Mouse (Mus musculus) MEL (cell line): ENCODE results near the gene Actr10. TPM values are rescaled to one million over a fixed set of nuclear protein-coding genes. Genes with fewer than 3 reads are reported as not detected.

ENCODE experiments used
- DNase-seq: peaks from one replicate; pipeline ENCODE4 v3.0.0; 2011; ENCODE audit warnings: low read depth, low spot score
- H3K27ac ChIP-seq: 2 replicates; pipeline ENCODE4 v1.5.1; 2012; ENCODE audit warnings: low read depth, mild to moderate bottlenecking, control low read depth, low read length, moderate library complexity; ENCODE audit not compliant: control insufficient read depth
- H3K27me3 ChIP-seq, 2 experiments: fragments of 150-350 bp in 1 of 2; sonication (generic) in 1 of 2; 2 replicates each; pipeline ENCODE4 v1.6.1; 2012; ENCODE audit warnings: low read length in 2 of 2, mild to moderate bottlenecking in 2 of 2, improper control_type of control experiment in 1 of 2, moderate library complexity in 1 of 2; ENCODE audit not compliant: insufficient read depth in 2 of 2, control insufficient read depth in 1 of 2
- H3K36me3 ChIP-seq, 2 experiments: 2 replicates each; pipeline ENCODE4 v1.6.1; 2012 to 2014; ENCODE audit warnings: low read length in 2 of 2, improper control_type of control experiment in 1 of 2, inconsistent platforms in 1 of 2, mild to moderate bottlenecking in 1 of 2; ENCODE audit not compliant: insufficient read depth in 2 of 2, control insufficient read depth in 1 of 2
- H3K4me1 ChIP-seq, 2 experiments: fragments of 150-350 bp in 1 of 2; sonication (generic) in 1 of 2; 2 replicates each; pipeline ENCODE4 v1.6.1; 2012; ENCODE audit warnings: low read length in 2 of 2, improper control_type of control experiment in 1 of 2, mild to moderate bottlenecking in 1 of 2; ENCODE audit not compliant: insufficient read depth in 2 of 2, control insufficient read depth in 1 of 2
- H3K4me3 ChIP-seq, 2 experiments: fragments of 150-350 bp in 1 of 2; sonication (generic) in 1 of 2; 2 replicates each; pipeline ENCODE4 v1.5.1; 2012; ENCODE audit warnings: low read depth in 2 of 2, low read length in 2 of 2, mild to moderate bottlenecking in 2 of 2, moderate library complexity in 2 of 2, control low read depth in 1 of 2, improper control_type of control experiment in 1 of 2; ENCODE audit not compliant: control insufficient read depth in 1 of 2, insufficient read depth in 1 of 2
- H3K79me2 ChIP-seq: 2 replicates; pipeline ENCODE4 v1.6.1; 2012; ENCODE audit warnings: mild to moderate bottlenecking, low read length, moderate library complexity; ENCODE audit not compliant: control insufficient read depth, poor library complexity, insufficient read depth
- H3K9ac ChIP-seq: 2 replicates; pipeline ENCODE4 v1.6.1; 2012; ENCODE audit warnings: low read depth, mild to moderate bottlenecking, control low read depth, low read length, moderate library complexity; ENCODE audit not compliant: control insufficient read depth, poor library complexity, severe bottlenecking
- H3K9me3 ChIP-seq: fragments of 150-350 bp; sonication (generic); replicated peaks from 2 replicates; pipeline ENCODE4 v1.6.1; 2012; ENCODE audit warnings: mild to moderate bottlenecking, low read length, improper control_type of control experiment, moderate library complexity; ENCODE audit not compliant: insufficient read depth
- CHD2 ChIP-seq: IDR thresholded peaks from 2 replicates; pipeline ENCODE4 v1.6.1; 2011; ENCODE audit warnings: low read length, improper control_type of control experiment
- EP300 ChIP-seq, 2 experiments: IDR thresholded peaks; 2 replicates each; pipeline ENCODE4 v1.6.1; 2011; ENCODE audit warnings: improper control_type of control experiment in 2 of 2, low read length in 2 of 2, low read depth in 1 of 2, mild to moderate bottlenecking in 1 of 2
- HCFC1 ChIP-seq: IDR thresholded peaks from 2 replicates; pipeline ENCODE4 v1.6.1; 2012; ENCODE audit warnings: low read depth, mild to moderate bottlenecking, inconsistent platforms, low read length, improper control_type of control experiment, moderate library complexity
- MAX ChIP-seq: IDR thresholded peaks from 2 replicates; pipeline ENCODE4 v1.6.1; 2011; ENCODE audit warnings: low read length, improper control_type of control experiment
- MXI1 ChIP-seq: IDR thresholded peaks from 2 replicates; pipeline ENCODE4 v1.6.1; 2011; ENCODE audit warnings: mild to moderate bottlenecking, low read depth, low read length, improper control_type of control experiment
- POLR2AphosphoS2 ChIP-seq: IDR thresholded peaks from 2 replicates; pipeline ENCODE4 v1.6.1; 2011; ENCODE audit warnings: low read length, improper control_type of control experiment
- SMC3 ChIP-seq: IDR thresholded peaks from 2 replicates; pipeline ENCODE4 v1.6.1; 2011; ENCODE audit warnings: low read depth, low read length, improper control_type of control experiment
- UBTF ChIP-seq: IDR thresholded peaks from 2 replicates; pipeline ENCODE4 v1.6.1; 2012; ENCODE audit warnings: low read depth, mild to moderate bottlenecking, inconsistent platforms, low read length, improper control_type of control experiment, moderate library complexity, borderline replicate concordance; ENCODE audit not compliant: insufficient read depth
- USF2 ChIP-seq, 2 experiments: IDR thresholded peaks; 2 replicates each; pipeline ENCODE4 v1.6.1; 2011 to 2012; ENCODE audit warnings: improper control_type of control experiment in 2 of 2, low read length in 2 of 2, borderline replicate concordance in 1 of 2, inconsistent platforms in 1 of 2, low read depth in 1 of 2, mild to moderate bottlenecking in 1 of 2; ENCODE audit not compliant: insufficient read depth in 1 of 2
- ZMIZ1 ChIP-seq: IDR thresholded peaks from 2 replicates; pipeline ENCODE4 v1.6.1; 2012; ENCODE audit warnings: low read depth, mild to moderate bottlenecking, inconsistent platforms, low read length, improper control_type of control experiment, moderate library complexity
- ZNF384 ChIP-seq: IDR thresholded peaks from 2 replicates; pipeline ENCODE4 v1.6.1; 2012; ENCODE audit warnings: low read depth, mild to moderate bottlenecking, inconsistent platforms, low read length, improper control_type of control experiment
- polyA plus RNA-seq, 2 experiments: library from polyadenylated mRNA; stranded (reverse) in 1 of 2; unstranded in 1 of 2; fragments of >175 nt in 1 of 2; fragments of >200 nt in 1 of 2; gene quantifications; 2 replicates each; pipeline versions ENCODE4 v1.2.1 to v1.2.4; 2012; ENCODE audit warnings: low replicate concordance in 2 of 2, low read depth in 1 of 2; ENCODE audit not compliant: insufficient read length in 2 of 2, insufficient read depth in 1 of 2, missing spikeins in 1 of 2
- total RNA-seq: library from RNA; depleted of rRNA; stranded (reverse); fragments of 300-350 nt; gene quantifications from 2 replicates; pipeline ENCODE4 v1.2.3, GENCODE M21; 2012

Actr10 gene
- total and polyA plus RNA-seq, 3 experiments: 78.7 to 109 TPM; not detected in 1

- H3K36me3 ChIP-seq: no peaks in the 10 kb centered on the region
- no peak overlapping the region for H3K9ac ChIP-seq
- H3K9me3 ChIP-seq: no peaks in the 10 kb centered on the region
- H3K79me2 ChIP-seq: no peaks in the 10 kb centered on the region
- no peak overlapping the region for H3K4me3 ChIP-seq
- H3K27ac ChIP-seq: no peak overlapping the region
- TF ChIP-seq CHD2: no peak
- TF ChIP-seq ZNF384: no peak
- no peak for TF ChIP-seq ZMIZ1
- no peaks in the 10 kb centered on the region for H3K4me1 ChIP-seq
- no peaks in the 10 kb centered on the region for H3K27me3 ChIP-seq
- DNase-seq: no peak
Measured at GRCm38 (mm10) chr12:70929781-70930180, 7.9 kb upstream of the Actr10 start.

GRCm38 (mm10) chr12:70937150-70937549, 507 bp upstream of the Actr10 start:
- TF ChIP-seq SMC3: no peak
- no peak for TF ChIP-seq MAX
- no peak for TF ChIP-seq EP300 (IDR thresholded peaks at IDR 0.05; ENCODE audit: low read depth in 1 of 2, low read length in 2 of 2)
- TF ChIP-seq USF2 (IDR thresholded peaks at IDR 0.05; ENCODE audit: borderline replicate concordance in 1 of 2, insufficient read depth in 1 of 2, low read depth in 1 of 2, low read length in 2 of 2): no peak
- 0 out of 2 replicates have a peak, but pooled peaks have one; percentile 16 for TF ChIP-seq MXI1
- TF ChIP-seq HCFC1: no peak
- TF ChIP-seq POLR2AphosphoS2: no peak
- TF ChIP-seq UBTF: no peak
- Histone ChIP-seq H3K4me3 (peak overlapping the region; percentile 44 to 96), H3K9me3 (no peaks in the 10 kb centered on the region), H3K36me3 (peaks cover 1 to 3% of the 10 kb centered on the region in 2 experiments; a peak in 1 of 4 replicates), H3K79me2 (peaks cover 8% of the 10 kb centered on the region), H3K4me1 (no peaks in the 10 kb centered on the region), H3K27ac (peak overlapping the region; percentile 100), H3K27me3 (no peaks in the 10 kb centered on the region), H3K9ac (peak overlapping the region; percentile 85)
- DNase-seq: no peak

- no peak overlapping the region for H3K9ac ChIP-seq
- H3K36me3 ChIP-seq: peaks cover 3 to 13% of the 10 kb centered on the region in 2 experiments; a peak in 2 of 4 replicates
- H3K27me3 ChIP-seq: no peaks in the 10 kb centered on the region
- H3K9me3 ChIP-seq: no peaks in the 10 kb centered on the region
- DNase-seq: no peak
- H3K27ac ChIP-seq: no peak overlapping the region
- no peak overlapping the region for H3K4me3 ChIP-seq
- H3K4me1 ChIP-seq: no peaks in the 10 kb centered on the region
- peaks cover 8% of the 10 kb centered on the region for H3K79me2 ChIP-seq
- no peak for TF ChIP-seq HCFC1
Measured at GRCm38 (mm10) chr12:70940806-70941205, 3.1 kb downstream of the Actr10 start.
